Mouse (Mus musculus): Measurements from ENCODE around the gene Chd6. TPM values are rescaled to one million over a fixed set of nuclear protein-coding genes. Genes with fewer than 3 reads are reported as not detected.
"Not testable (repeated sequence)": the region's sequence is repeated elsewhere in the genome, so short reads cannot be mapped to it uniquely, and the experiment has no call there.

Gene Chd6
- polyA plus RNA-seq, 1 experiment from 2014 or later = 32.1 TPM

- Histone ChIP-seq H3K27ac (replicated peaks) (no peak overlapping the region), H3K36me3 (peaks cover 56% of the 10 kb centered on the region), H3K9me3 (replicated peaks) (no peaks in the 10 kb centered on the region), H3K4me1 (peaks cover 9% of the 10 kb centered on the region; the same call in 1 of the 2 replicates), H3K4me3 (replicated peaks) (no peak overlapping the region), H3K4me2 (no peak overlapping the region), H3K9ac (replicated peaks) (no peak overlapping the region), H3K27me3 (replicated peaks) (no peaks in the 10 kb centered on the region)
- 63% methylated on average over 1 of the region's 1 CpGs for WGBS
- no peak for ATAC-seq (ENCODE audit: low FRiP score)
These were observed 131.6 kb downstream of the Chd6 start for GRCm38 (mm10) chr2:160977248-160977647.

- WGBS = 78% methylated on average over 5 of the region's 5 CpGs
- no peaks in the 10 kb centered on the region for H3K27me3 ChIP-seq (replicated peaks)
- H3K4me1 ChIP-seq = peaks cover 14% of the 10 kb centered on the region; the same call in 1 of the 2 replicates
- H3K4me2 ChIP-seq = no peak overlapping the region
- peaks cover 46% of the 10 kb centered on the region for H3K36me3 ChIP-seq
- H3K27ac ChIP-seq (replicated peaks) = 0 out of 2 replicates have a peak overlapping the region, but pooled peaks have one; percentile 23
- no peak for ATAC-seq (ENCODE audit: low FRiP score)
- no peak overlapping the region for H3K9ac ChIP-seq (replicated peaks)
- no peaks in the 10 kb centered on the region for H3K9me3 ChIP-seq (replicated peaks)
- no peak overlapping the region for H3K4me3 ChIP-seq (replicated peaks)
These were observed 135.1 kb downstream of the Chd6 start for GRCm38 (mm10) chr2:160973648-160974215.

GRCm38 (mm10) chr2:160972103-160972792 is 136.6 kb downstream of the Chd6 start:
- Histone ChIP-seq H3K36me3 (peaks cover 49% of the 10 kb centered on the region), H3K9me3 (replicated peaks) (no peaks in the 10 kb centered on the region), H3K27me3 (replicated peaks) (no peaks in the 10 kb centered on the region), H3K9ac (replicated peaks) (no peak overlapping the region), H3K4me1 (peaks cover 14% of the 10 kb centered on the region; the same call in 1 of the 2 replicates), H3K4me2 (no peak overlapping the region), H3K27ac (replicated peaks) (peak overlapping the region; percentile 76), H3K4me3 (replicated peaks) (no peak overlapping the region)
- 73% methylated on average over 7 of the region's 7 CpGs for WGBS
- peak; percentile 70 for ATAC-seq (ENCODE audit: low FRiP score)

- no peak overlapping the region for H3K9ac ChIP-seq (replicated peaks)
- no peaks in the 10 kb centered on the region for H3K4me1 ChIP-seq
- no peak for ATAC-seq (ENCODE audit: low FRiP score)
- H3K4me2 ChIP-seq = no peak overlapping the region
- no peak overlapping the region for H3K27ac ChIP-seq (replicated peaks)
- H3K36me3 ChIP-seq = peaks cover 70% of the 10 kb centered on the region
- 100% methylated on average over 1 of the region's 1 CpGs for WGBS
- no peaks in the 10 kb centered on the region for H3K27me3 ChIP-seq (replicated peaks)
- no peak overlapping the region for H3K4me3 ChIP-seq (replicated peaks)
- H3K9me3 ChIP-seq (replicated peaks) = no peaks in the 10 kb centered on the region
These were observed 146.7 kb downstream of the Chd6 start for GRCm38 (mm10) chr2:160962149-160962548.

- Histone ChIP-seq H3K36me3 (peaks cover 65% of the 10 kb centered on the region), H3K4me2 (no peak overlapping the region), H3K9ac (replicated peaks) (no peak overlapping the region), H3K27ac (replicated peaks) (no peak overlapping the region), H3K4me3 (replicated peaks) (no peak overlapping the region), H3K4me1 (no peaks in the 10 kb centered on the region), H3K9me3 (replicated peaks) (no peaks in the 10 kb centered on the region), H3K27me3 (replicated peaks) (no peaks in the 10 kb centered on the region)
- WGBS = 91% methylated on average over 6 of the region's 6 CpGs
- ATAC-seq (ENCODE audit: low FRiP score) = no peak
These were observed 147.8 kb downstream of the Chd6 start for GRCm38 (mm10) chr2:160960956-160961646.

- H3K4me2 ChIP-seq = no peak overlapping the region
- no peaks in the 10 kb centered on the region for H3K9me3 ChIP-seq (replicated peaks)
- H3K4me3 ChIP-seq (replicated peaks) = no peak overlapping the region
- H3K36me3 ChIP-seq = peaks cover 65% of the 10 kb centered on the region
- no peaks in the 10 kb centered on the region for H3K4me1 ChIP-seq
- WGBS = 96% methylated on average over 5 of the region's 5 CpGs
- H3K27ac ChIP-seq (replicated peaks) = no peak overlapping the region
- ATAC-seq (ENCODE audit: low FRiP score) = no peak
- H3K9ac ChIP-seq (replicated peaks) = no peak overlapping the region
- H3K27me3 ChIP-seq (replicated peaks) = no peaks in the 10 kb centered on the region
These were observed 149.0 kb downstream of the Chd6 start for GRCm38 (mm10) chr2:160959901-160960300.

- no peak overlapping the region for H3K27ac ChIP-seq (replicated peaks)
- H3K4me2 ChIP-seq = no peak overlapping the region
- H3K36me3 ChIP-seq = peaks cover 65% of the 10 kb centered on the region
- H3K4me3 ChIP-seq (replicated peaks) = no peak overlapping the region
- no peaks in the 10 kb centered on the region for H3K4me1 ChIP-seq
- 90% methylated on average over 5 of the region's 5 CpGs for WGBS
- H3K9me3 ChIP-seq (replicated peaks) = no peaks in the 10 kb centered on the region
- no peak for ATAC-seq (ENCODE audit: low FRiP score)
- no peak overlapping the region for H3K9ac ChIP-seq (replicated peaks)
- no peaks in the 10 kb centered on the region for H3K27me3 ChIP-seq (replicated peaks)
These were observed 150.1 kb downstream of the Chd6 start for GRCm38 (mm10) chr2:160958737-160959136.

- H3K27me3 ChIP-seq (replicated peaks); ATAC-seq (ENCODE audit: low FRiP score); H3K9me3 ChIP-seq (replicated peaks); H3K4me3 ChIP-seq (replicated peaks); H3K4me1 ChIP-seq; H3K27ac ChIP-seq (replicated peaks); H3K4me2 ChIP-seq; H3K9ac ChIP-seq (replicated peaks): not testable (repeated sequence)
- peaks cover 58% of the 10 kb centered on the region for H3K36me3 ChIP-seq
These were observed 151.1 kb downstream of the Chd6 start for GRCm38 (mm10) chr2:160957801-160958200.

GRCm38 (mm10) chr2:160957307-160957706 is 151.6 kb downstream of the Chd6 start:
- not testable (repeated sequence) for H3K27ac ChIP-seq (replicated peaks); H3K4me2 ChIP-seq; H3K9me3 ChIP-seq (replicated peaks); H3K4me1 ChIP-seq; ATAC-seq (ENCODE audit: low FRiP score); H3K9ac ChIP-seq (replicated peaks); H3K4me3 ChIP-seq (replicated peaks); H3K27me3 ChIP-seq (replicated peaks)
- H3K36me3 ChIP-seq = peaks cover 58% of the 10 kb centered on the region

GRCm38 (mm10) chr2:160955331-160955730 is 153.5 kb downstream of the Chd6 start:
- Histone ChIP-seq H3K36me3 (peaks cover 57% of the 10 kb centered on the region), H3K4me1 (no peaks in the 10 kb centered on the region)
- WGBS = 74% methylated on average over 7 of the region's 7 CpGs

GRCm38 (mm10) chr2:160954541-160954940 is 154.3 kb downstream of the Chd6 start:
- Histone ChIP-seq H3K27me3 (replicated peaks) (no peaks in the 10 kb centered on the region), H3K9ac (replicated peaks) (no peak overlapping the region), H3K4me1 (no peaks in the 10 kb centered on the region), H3K4me3 (replicated peaks) (no peak overlapping the region), H3K36me3 (peaks cover 59% of the 10 kb centered on the region), H3K9me3 (replicated peaks) (no peaks in the 10 kb centered on the region), H3K27ac (replicated peaks) (no peak overlapping the region), H3K4me2 (no peak overlapping the region)
- no peak for ATAC-seq (ENCODE audit: low FRiP score)
- 94% methylated on average over 3 of the region's 3 CpGs for WGBS

More at GRCm38 (mm10) chr2:160955331-160955730, 153.5 kb downstream of the Chd6 start:
- Histone ChIP-seq H3K9ac (replicated peaks) (no peak overlapping the region), H3K4me3 (replicated peaks) (no peak overlapping the region), H3K27me3 (replicated peaks) (no peaks in the 10 kb centered on the region), H3K27ac (replicated peaks) (no peak overlapping the region), H3K4me2 (no peak overlapping the region), H3K9me3 (replicated peaks) (no peaks in the 10 kb centered on the region)
- no peak for ATAC-seq (ENCODE audit: low FRiP score)
